In genomic region chr13:47201962-47202624, GRCm38 (mm10) we compare ENCODE assay signal across 10 mouse cellular contexts.
DNase-seq lines count a peak whose midpoint lies in the region; ATAC-seq and TF ChIP-seq lines count a peak whose summit lies in the region.
"Had no signal": no experiment of that assay in that cellular context is flagged by ENCODE, and none has a peak within 500 bp of the region (broad histone marks: within the 10 kb centered on the region; RNA-seq: fewer than 3 reads in every experiment).

No protein-coding gene starts in this region.

- no peak for ATAC-seq in kidney, embryonic 16.5 days (ENCODE audit: low FRiP score, low TSS enrichment)
- ATAC-seq in heart, embryonic 16.5 days (replicated peaks; ENCODE audit: extremely low read depth, insufficient read depth, low FRiP score) = no peak
- ATAC-seq in stomach, embryonic 15.5 days (ENCODE audit: insufficient read depth, low FRiP score, low read depth) = no peak
- ATAC-seq in inflammation-experienced regulatory T-cells, adult 6 months = no peak
- ATAC-seq in liver, embryonic 11.5 days (replicated peaks; ENCODE audit: low FRiP score) = no peak
- ATAC-seq: liver, embryonic 12.5 days had no signal

- no peak overlapping the region for H3K27ac ChIP-seq in kidney, embryonic 16.5 days (ENCODE audit: low read length)
- H3K27ac ChIP-seq in heart, embryonic 16.5 days (ENCODE audit: low read length) = peak overlapping the region; percentile 40
- H3K27ac ChIP-seq in stomach, embryonic 15.5 days = peak overlapping the region; percentile 8; the same call in 1 of the 2 replicates
- H3K27ac ChIP-seq in liver, embryonic 11.5 days (ENCODE audit: low read depth, low read length) = no peak overlapping the region
- H3K27ac ChIP-seq: liver, embryonic 12.5 days; neural tube, embryonic 12.5 days had no signal

- no peak for TF ChIP-seq CTCF in brain, embryonic 14.5 days (IDR thresholded peaks at IDR 0.05; ENCODE audit: borderline replicate concordance, extremely low read depth, insufficient read depth, insufficient read length)

- H3K9ac ChIP-seq in kidney, embryonic 16.5 days (replicated peaks; ENCODE audit: low read length) = no peak overlapping the region
- H3K9ac ChIP-seq in heart, embryonic 16.5 days (ENCODE audit: low read length) = no peak overlapping the region
- no peak overlapping the region for H3K9ac ChIP-seq in stomach, embryonic 15.5 days
- no peak overlapping the region for H3K9ac ChIP-seq in liver, embryonic 11.5 days (ENCODE audit: low read depth, low read length)
- H3K9ac ChIP-seq: liver, embryonic 12.5 days; neural tube, embryonic 12.5 days had no signal

- H3K4me2 ChIP-seq in kidney, embryonic 16.5 days (replicated peaks; ENCODE audit: low read depth, low read length) = no peak overlapping the region
- H3K4me2 ChIP-seq in heart, embryonic 16.5 days (ENCODE audit: low read depth, low read length) = peak overlapping the region; percentile 0; the same call in 1 of the 2 replicates
- no peak overlapping the region for H3K4me2 ChIP-seq in stomach, embryonic 15.5 days
- no peak overlapping the region for H3K4me2 ChIP-seq in liver, embryonic 11.5 days
- H3K4me2 ChIP-seq: liver, embryonic 12.5 days; neural tube, embryonic 12.5 days had no signal

- 41% methylated on average over 13 of the region's 13 CpGs for WGBS in kidney, embryonic 16.5 days
- 52% methylated on average over 13 of the region's 13 CpGs for WGBS in heart, embryonic 16.5 days
- WGBS in stomach, embryonic 15.5 days = 38% methylated on average over 13 of the region's 13 CpGs
- WGBS in liver, embryonic 11.5 days = 73% methylated on average over 13 of the region's 13 CpGs

- no peaks in the 10 kb centered on the region for H3K4me1 ChIP-seq in kidney, embryonic 16.5 days (ENCODE audit: insufficient read depth, low read length)
- H3K4me1 ChIP-seq in heart, embryonic 16.5 days (ENCODE audit: control insufficient read depth, insufficient read depth, low read length) = peaks cover 20% of the 10 kb centered on the region
- no peaks in the 10 kb centered on the region for H3K4me1 ChIP-seq in stomach, embryonic 15.5 days
- H3K4me1 ChIP-seq in liver, embryonic 11.5 days (replicated peaks; ENCODE audit: control insufficient read depth, insufficient read depth, low read length) = no peaks in the 10 kb centered on the region
- H3K4me1 ChIP-seq: liver, embryonic 12.5 days; neural tube, embryonic 12.5 days had no signal

- no peaks in the 10 kb centered on the region for H3K36me3 ChIP-seq in kidney, embryonic 16.5 days (ENCODE audit: insufficient read depth, low read length)
- no peaks in the 10 kb centered on the region; the same call in 1 of the 2 replicates for H3K36me3 ChIP-seq in heart, embryonic 16.5 days (ENCODE audit: control insufficient read depth, insufficient read depth)
- H3K36me3 ChIP-seq in stomach, embryonic 15.5 days = no peaks in the 10 kb centered on the region
- H3K36me3 ChIP-seq in liver, embryonic 11.5 days (ENCODE audit: control insufficient read depth, insufficient read depth, low read length) = no peaks in the 10 kb centered on the region
- H3K36me3 ChIP-seq: liver, embryonic 12.5 days; neural tube, embryonic 12.5 days had no signal

- H3K9me3 ChIP-seq in kidney, embryonic 16.5 days (ENCODE audit: low read length) = peaks cover 6% of the 10 kb centered on the region
- peaks cover 3% of the 10 kb centered on the region for H3K9me3 ChIP-seq in heart, embryonic 16.5 days (replicated peaks; ENCODE audit: control insufficient read depth, low read length)
- no peaks in the 10 kb centered on the region for H3K9me3 ChIP-seq in stomach, embryonic 15.5 days
- peaks cover 6% of the 10 kb centered on the region for H3K9me3 ChIP-seq in liver, embryonic 11.5 days (ENCODE audit: control insufficient read depth, low read length)

- no peak for TF ChIP-seq POLR2A in brain, embryonic 14.5 days (IDR thresholded peaks at IDR 0.05; ENCODE audit: borderline replicate concordance, extremely low read depth, insufficient read depth, insufficient read length, poor library complexity, severe bottlenecking)

- no peaks in the 10 kb centered on the region for H3K27me3 ChIP-seq in kidney, embryonic 16.5 days (ENCODE audit: insufficient read depth, low read length)
- H3K27me3 ChIP-seq in heart, embryonic 16.5 days (ENCODE audit: control insufficient read depth, insufficient read depth, low read length) = no peaks in the 10 kb centered on the region
- H3K27me3 ChIP-seq in stomach, embryonic 15.5 days (replicated peaks) = no peaks in the 10 kb centered on the region
- H3K27me3 ChIP-seq in liver, embryonic 11.5 days (replicated peaks; ENCODE audit: control insufficient read depth, insufficient read depth, low read length) = no peaks in the 10 kb centered on the region
- H3K27me3 ChIP-seq: liver, embryonic 12.5 days; neural tube, embryonic 12.5 days had no signal

- peak; percentile 6 to 38 for DNase-seq in kidney, postnatal 25 days
- peak; percentile 22 for DNase-seq in brain, embryonic 14.5 days (ENCODE audit: low read depth)
- DNase-seq in liver, embryonic 11.5 days (ENCODE audit: low spot score) = no peak
- DNase-seq: kidney, adult 11 months had no signal

- no peak overlapping the region for H3K4me3 ChIP-seq in kidney, embryonic 16.5 days (ENCODE audit: low read length)
- no peak overlapping the region for H3K4me3 ChIP-seq in heart, embryonic 16.5 days (ENCODE audit: low read length)
- H3K4me3 ChIP-seq in stomach, embryonic 15.5 days (replicated peaks) = no peak overlapping the region
- no peak overlapping the region for H3K4me3 ChIP-seq in liver, embryonic 11.5 days (ENCODE audit: low read depth, low read length)
- H3K4me3 ChIP-seq: liver, embryonic 12.5 days; neural tube, embryonic 12.5 days had no signal

Comparison
In these comparisons a context has a peak if more than half of its experiments do, and no peak if none do; other contexts are left out.
1. H3K27ac ChIP-seq: peak in heart, embryonic 16.5 days (single experiment) and stomach, embryonic 15.5 days (single experiment); none in kidney, embryonic 16.5 days (single experiment) and liver, embryonic 11.5 days (single experiment).